Mouse (Mus musculus) gastrocnemius, postnatal 14 days (tissue): ENCODE results near the gene Dnah10. TPM values are rescaled to one million over a fixed set of nuclear protein-coding genes. Genes with fewer than 3 reads are reported as not detected.

Experiments used
- DNase-seq: peaks from one replicate; pipeline ENCODE4 v3.0.0; 2021; ENCODE audit warnings: mixed read lengths
- intact Hi-C: fragments of 180-260 bp; cut with DNase I; formaldehyde crosslinking; loops from one replicate; pipeline ENCODE4 v1.15.1; 2025; ENCODE audit warnings: low total_unique reads
- total RNA-seq, 2 experiments: library from RNA; stranded (reverse); gene quantifications; 2 replicates each; pipeline ENCODE4 v1.2.3; 2021

The Dnah10 gene
- total RNA-seq, 2 experiments from 2014 or later: 0.02 to 0.10 TPM

GRCm38 (mm10) chr5:124809708-124810366 lies 85.0 kb downstream of the Dnah10 start:
- intact Hi-C loops: no loop called here
- no peak for DNase-seq

- intact Hi-C loops: no loop called here
- no peak for DNase-seq
Observed at GRCm38 (mm10) chr5:124812466-124812865, 87.6 kb downstream of the Dnah10 start.

- intact Hi-C loops: no loop called here
Observed at GRCm38 (mm10) chr5:124814797-124815196, 89.9 kb downstream of the Dnah10 start.

GRCm38 (mm10) chr5:124817050-124817449 lies 92.2 kb downstream of the Dnah10 start:
- DNase-seq: no peak
- intact Hi-C loops: no loop called here

More at GRCm38 (mm10) chr5:124814797-124815196, 89.9 kb downstream of the Dnah10 start:
- DNase-seq: no peak

- no peak for DNase-seq
- intact Hi-C loops: no loop called here
Observed at GRCm38 (mm10) chr5:124822128-124822894, 97.4 kb downstream of the Dnah10 start.

GRCm38 (mm10) chr5:124830331-124830730 lies 105.4 kb downstream of the Dnah10 start:
- DNase-seq: no peak
- intact Hi-C loops: no loop called here

GRCm38 (mm10) chr5:124835218-124835617 lies 110.3 kb downstream of the Dnah10 start:
- intact Hi-C loops: no loop called here
- DNase-seq: no peak

GRCm38 (mm10) chr5:124836075-124836474 lies 111.2 kb downstream of the Dnah10 start:
- intact Hi-C loops: no loop called here
- DNase-seq: no peak

- DNase-seq: no peak
- intact Hi-C loops: no loop called here
Observed at GRCm38 (mm10) chr5:124836621-124837020, 111.7 kb downstream of the Dnah10 start.

GRCm38 (mm10) chr5:124840202-124840601 lies 115.3 kb downstream of the Dnah10 start:
- intact Hi-C loops: no loop called here

GRCm38 (mm10) chr5:124840669-124841068 lies 115.8 kb downstream of the Dnah10 start:
- no peak for DNase-seq
- intact Hi-C loops: no loop called here

More at GRCm38 (mm10) chr5:124840202-124840601, 115.3 kb downstream of the Dnah10 start:
- no peak for DNase-seq

GRCm38 (mm10) chr5:124843386-124843785 lies 118.5 kb downstream of the Dnah10 start:
- DNase-seq: no peak
- intact Hi-C loops: no loop called here

- no peak for DNase-seq
- intact Hi-C loops: no loop called here
Observed at GRCm38 (mm10) chr5:124844929-124845328, 120.0 kb downstream of the Dnah10 start.

- no peak for DNase-seq
- intact Hi-C loops: no loop called here
Observed at GRCm38 (mm10) chr5:124847014-124847413, 122.1 kb downstream of the Dnah10 start.

- DNase-seq: no peak
- intact Hi-C loops: no loop called here
Observed at GRCm38 (mm10) chr5:124848994-124849393, 124.1 kb downstream of the Dnah10 start.

- intact Hi-C loops: no loop called here
- no peak for DNase-seq
Observed at GRCm38 (mm10) chr5:124851572-124851971, 126.7 kb downstream of the Dnah10 start.

- no peak for DNase-seq
- intact Hi-C loops: no loop called here
Observed at GRCm38 (mm10) chr5:124852294-124852693, 127.4 kb downstream of the Dnah10 start.

- intact Hi-C loops: no loop called here
- DNase-seq: no peak
Observed at GRCm38 (mm10) chr5:124853079-124853478, 128.2 kb downstream of the Dnah10 start.

GRCm38 (mm10) chr5:124854202-124854601 lies 129.3 kb downstream of the Dnah10 start:
- intact Hi-C loops: no loop called here
- no peak for DNase-seq

GRCm38 (mm10) chr5:124860013-124860412 lies 135.1 kb downstream of the Dnah10 start:
- no peak for DNase-seq
- intact Hi-C loops: loop anchor here (10.0 kb wide), 1 partner anchor 265 kb away; no protein-coding TSS in a partner anchor

- intact Hi-C loops: loop anchor here (10.0 kb wide), 1 partner anchor 267 kb away; no protein-coding TSS in a partner anchor
- DNase-seq: no peak
Observed at GRCm38 (mm10) chr5:124861463-124861862, 136.6 kb downstream of the Dnah10 start.
